Mouse (Mus musculus) hindbrain, embryonic 13.5 days (tissue): ENCODE measurements at regions not wholly inside any gene's neighbourhood (a gene's known extent, or its start where the extent isn't known, plus 50 kb on each side); places are given as distances from the start of the nearest gene placed in this dataset.

ENCODE experiments used
- ATAC-seq: fragments of 200-750 bp; cut with Nextera tagmentation; 2 replicates; pipeline ENCODE4 v1.8.0; 2017; ENCODE audit warnings: moderate TSS enrichment; ENCODE audit not compliant: low FRiP score
- H3K27ac ChIP-seq: fragments of 300-500 bp; sonication (generic); 2 replicates; pipeline ENCODE4 v1.5.1; 2015; ENCODE audit warnings: inconsistent platforms, mild to moderate bottlenecking, moderate library complexity
- H3K27me3 ChIP-seq: fragments of 300-500 bp; sonication (generic); 2 replicates; pipeline ENCODE4 v1.6.1; 2015; ENCODE audit warnings: mild to moderate bottlenecking, inconsistent platforms
- H3K36me3 ChIP-seq: fragments of 300-500 bp; sonication (generic); 2 replicates; pipeline ENCODE4 v1.6.1; 2015; ENCODE audit warnings: mild to moderate bottlenecking, inconsistent platforms
- H3K4me1 ChIP-seq: fragments of 300-500 bp; sonication (generic); replicated peaks from 2 replicates; pipeline ENCODE4 v1.6.1; 2015; ENCODE audit warnings: inconsistent platforms
- H3K4me2 ChIP-seq: fragments of 300-500 bp; sonication (generic); 2 replicates; pipeline ENCODE4 v1.6.1; 2015; ENCODE audit warnings: inconsistent platforms, mild to moderate bottlenecking, moderate library complexity
- H3K4me3 ChIP-seq: fragments of 300-500 bp; sonication (generic); 2 replicates; pipeline ENCODE4 v1.5.1; 2015; ENCODE audit warnings: mild to moderate bottlenecking, inconsistent platforms
- H3K9ac ChIP-seq: fragments of 300-500 bp; sonication (generic); 2 replicates; pipeline ENCODE4 v1.6.1; 2015; ENCODE audit warnings: mild to moderate bottlenecking, inconsistent platforms
- H3K9me3 ChIP-seq: fragments of 300-500 bp; sonication (generic); 2 replicates; pipeline ENCODE4 v1.6.1; 2016; ENCODE audit warnings: inconsistent platforms
- WGBS: fragments of 180-500 bp; shearing (Covaris S2); methylation state at CpG from one replicate; pipeline ENCODE4 v1.1.7; 2015; 5-methylcytosine and 5-hydroxymethylcytosine counted together

DNA sequence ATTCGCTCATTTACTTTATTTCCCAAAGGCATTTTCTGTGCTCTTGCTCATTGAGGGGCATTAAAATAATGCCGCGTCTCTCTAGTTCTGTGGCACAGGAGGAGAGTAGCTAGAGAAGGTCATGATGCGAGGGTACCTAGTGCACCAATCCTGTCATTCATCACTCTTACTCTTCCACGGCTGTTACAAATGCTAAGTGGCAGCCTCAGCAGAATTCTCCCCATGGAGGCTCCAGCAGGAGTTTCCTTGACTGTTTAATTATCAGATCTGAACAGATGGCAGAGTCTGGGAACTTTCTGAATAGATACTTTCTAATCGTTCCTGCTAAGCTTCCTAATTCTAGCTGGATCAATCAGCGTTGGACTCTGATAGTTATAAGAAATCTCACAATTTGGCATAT is 354.0 kb upstream of the Steap1 start:
- no peak overlapping the region for H3K4me2 ChIP-seq
- H3K27me3 ChIP-seq, result no peaks in the 10 kb centered on the region
- no peak overlapping the region for H3K9ac ChIP-seq
- WGBS, result 60% methylated on average over 7 of the region's 7 CpGs
- peak; percentile 69 for ATAC-seq
- H3K4me1 ChIP-seq, result peaks cover 7% of the 10 kb centered on the region; the same call in 1 of the 2 replicates
- H3K27ac ChIP-seq, result no peak overlapping the region
- no peaks in the 10 kb centered on the region for H3K36me3 ChIP-seq
- no peak overlapping the region for H3K4me3 ChIP-seq
- no peaks in the 10 kb centered on the region for H3K9me3 ChIP-seq
